Mouse (Mus musculus) stomach, embryonic 15.5 days (tissue): Measurements from ENCODE around the gene Smpd4. TPM values are rescaled to one million over a fixed set of nuclear protein-coding genes. Genes with fewer than 3 reads are reported as not detected.

Experiments used
- ATAC-seq: fragments of 200-750 bp; cut with Nextera tagmentation; 2 replicates; pipeline ENCODE4 v1.8.0; 2017; ENCODE audit warnings: low read depth, moderate number of reproducible peaks, moderate TSS enrichment; ENCODE audit not compliant: insufficient read depth, low FRiP score
- H3K27ac ChIP-seq: fragments of 300-500 bp; sonication (generic); 2 replicates; pipeline ENCODE4 v1.5.1; 2015; ENCODE audit warnings: mild to moderate bottlenecking, inconsistent platforms
- H3K27me3 ChIP-seq: fragments of 300-500 bp; sonication (generic); replicated peaks from 2 replicates; pipeline ENCODE4 v1.6.1; 2015; ENCODE audit warnings: inconsistent platforms
- H3K36me3 ChIP-seq: fragments of 300-500 bp; sonication (generic); 2 replicates; pipeline ENCODE4 v1.6.1; 2015; ENCODE audit warnings: inconsistent platforms
- H3K4me1 ChIP-seq: fragments of 300-500 bp; sonication (generic); 2 replicates; pipeline ENCODE4 v1.6.1; 2015; ENCODE audit warnings: inconsistent platforms
- H3K4me2 ChIP-seq: fragments of 300-500 bp; sonication (generic); 2 replicates; pipeline ENCODE4 v1.6.1; 2015; ENCODE audit warnings: mild to moderate bottlenecking, inconsistent platforms
- H3K4me3 ChIP-seq: fragments of 300-500 bp; sonication (generic); replicated peaks from 2 replicates; pipeline ENCODE4 v1.5.1; 2015; ENCODE audit warnings: inconsistent platforms
- H3K9ac ChIP-seq: fragments of 300-500 bp; sonication (generic); 2 replicates; pipeline ENCODE4 v1.6.1; 2015; ENCODE audit warnings: inconsistent platforms
- H3K9me3 ChIP-seq: fragments of 300-500 bp; sonication (generic); 2 replicates; pipeline ENCODE4 v1.6.1; 2016; ENCODE audit warnings: inconsistent platforms
- WGBS: fragments of 180-500 bp; shearing (Covaris S2); methylation state at CpG from one replicate; pipeline ENCODE4 v1.1.7; 2015; 5-methylcytosine and 5-hydroxymethylcytosine counted together
- polyA plus RNA-seq: library from polyadenylated mRNA; unstranded; fragments of >200 nt; fragmentation: Nextera tagmentation; extraction: Ambion mirVana; gene quantifications from 2 replicates; pipeline ENCODE4 v1.2.1, GENCODE M21; 2015

The Smpd4 gene
- polyA plus RNA-seq, 1 experiment from 2014 or later = 24.8 TPM

DNA sequence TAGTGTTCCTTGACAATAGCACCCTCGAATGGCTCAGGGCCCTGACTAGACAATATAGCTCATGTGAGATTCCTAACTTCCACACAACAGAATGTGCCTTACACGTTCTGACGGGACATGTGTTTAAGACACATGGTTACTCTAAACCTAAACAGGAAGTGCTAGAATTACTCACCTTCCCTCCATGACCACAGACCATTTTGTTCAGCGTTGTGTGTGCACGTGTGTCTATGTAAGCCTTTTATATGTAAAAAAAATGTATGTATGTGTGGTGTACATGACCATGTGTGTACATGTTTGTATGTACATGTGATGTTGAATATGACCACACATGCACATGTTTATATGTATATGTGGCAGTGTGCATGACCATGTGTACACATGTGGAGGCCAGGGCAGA lies 2.9 kb upstream of the Smpd4 start:
- Histone ChIP-seq H3K4me1 (peaks cover 18% of the 10 kb centered on the region), H3K4me2 (no peak overlapping the region), H3K9me3 (no peaks in the 10 kb centered on the region), H3K27me3 (no peaks in the 10 kb centered on the region), H3K4me3 (no peak overlapping the region), H3K36me3 (no peaks in the 10 kb centered on the region), H3K27ac (no peak overlapping the region), H3K9ac (no peak overlapping the region)
- no peak for ATAC-seq
- WGBS = 75% methylated on average over 5 of the region's 5 CpGs

DNA sequence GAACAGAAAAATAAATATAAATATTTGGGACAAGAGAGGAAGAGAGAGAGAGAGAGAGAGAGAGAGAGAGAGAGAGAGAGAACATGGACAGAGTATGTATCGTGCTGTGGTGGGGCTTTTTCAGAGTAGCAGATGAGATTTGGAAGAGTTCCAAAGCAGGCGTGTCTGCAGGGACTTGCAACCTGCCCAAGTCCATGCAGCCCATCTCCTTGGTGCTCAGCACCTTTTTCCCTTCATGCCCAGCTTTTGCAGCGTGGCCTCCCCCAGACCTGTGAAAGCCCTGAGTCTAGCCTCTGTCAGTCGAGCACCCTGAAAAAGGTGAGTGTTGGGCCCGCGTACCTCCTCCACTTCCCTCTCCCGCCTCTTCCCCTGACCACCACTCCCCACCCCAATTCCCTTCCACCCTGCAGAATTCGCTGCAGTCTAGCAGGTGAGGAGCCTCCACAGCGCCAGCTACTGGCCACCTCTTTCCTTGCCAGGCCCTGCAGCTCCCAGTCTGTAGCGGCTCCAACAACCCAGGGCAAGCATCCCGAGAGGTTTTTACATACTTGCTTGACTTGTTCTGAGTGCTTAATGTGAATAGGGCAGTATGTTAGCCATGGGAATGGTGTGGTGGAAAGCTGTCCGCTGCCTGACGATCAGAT lies 1.1 kb upstream of the Smpd4 start:
- Histone ChIP-seq H3K27ac (no peak overlapping the region), H3K4me2 (peak overlapping the region; percentile 44), H3K36me3 (no peaks in the 10 kb centered on the region; the same call in 1 of the 2 replicates), H3K4me1 (peaks cover 18% of the 10 kb centered on the region), H3K27me3 (no peaks in the 10 kb centered on the region), H3K9me3 (no peaks in the 10 kb centered on the region), H3K4me3 (no peak overlapping the region), H3K9ac (no peak overlapping the region)
- 12% methylated on average over 13 of the region's 13 CpGs for WGBS
- ATAC-seq = 0 out of 2 replicates have a peak, but pooled peaks have one; percentile 53

DNA sequence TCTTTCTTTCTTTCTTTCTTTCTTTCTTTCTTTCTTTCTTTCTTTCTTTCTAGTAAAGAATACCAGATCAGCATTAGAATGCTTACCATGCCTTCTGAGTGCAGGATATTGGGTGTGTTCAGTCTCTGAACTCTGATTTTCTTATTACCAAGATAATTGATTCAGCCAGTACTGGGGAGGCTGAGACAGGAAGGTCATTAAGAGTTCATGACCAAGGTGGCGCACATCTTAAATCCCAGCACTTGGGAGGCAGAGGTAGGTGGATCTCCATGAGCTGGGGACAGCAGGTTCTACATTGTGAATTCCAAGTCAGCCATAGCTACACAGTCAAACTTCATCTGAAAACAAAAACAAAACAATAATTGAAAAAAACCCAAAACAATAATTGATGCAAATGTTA lies 2.8 kb downstream of the Smpd4 start:
- H3K9ac ChIP-seq = no peak overlapping the region
- H3K36me3 ChIP-seq = peaks cover 20% of the 10 kb centered on the region
- WGBS = 92% methylated on average over 1 of the region's 1 CpGs
- no peak overlapping the region for H3K4me2 ChIP-seq
- H3K27me3 ChIP-seq = no peaks in the 10 kb centered on the region
- ATAC-seq = no peak
- no peak overlapping the region for H3K4me3 ChIP-seq
- no peak overlapping the region for H3K27ac ChIP-seq
- peaks cover 18% of the 10 kb centered on the region for H3K4me1 ChIP-seq
- H3K9me3 ChIP-seq = no peaks in the 10 kb centered on the region

DNA sequence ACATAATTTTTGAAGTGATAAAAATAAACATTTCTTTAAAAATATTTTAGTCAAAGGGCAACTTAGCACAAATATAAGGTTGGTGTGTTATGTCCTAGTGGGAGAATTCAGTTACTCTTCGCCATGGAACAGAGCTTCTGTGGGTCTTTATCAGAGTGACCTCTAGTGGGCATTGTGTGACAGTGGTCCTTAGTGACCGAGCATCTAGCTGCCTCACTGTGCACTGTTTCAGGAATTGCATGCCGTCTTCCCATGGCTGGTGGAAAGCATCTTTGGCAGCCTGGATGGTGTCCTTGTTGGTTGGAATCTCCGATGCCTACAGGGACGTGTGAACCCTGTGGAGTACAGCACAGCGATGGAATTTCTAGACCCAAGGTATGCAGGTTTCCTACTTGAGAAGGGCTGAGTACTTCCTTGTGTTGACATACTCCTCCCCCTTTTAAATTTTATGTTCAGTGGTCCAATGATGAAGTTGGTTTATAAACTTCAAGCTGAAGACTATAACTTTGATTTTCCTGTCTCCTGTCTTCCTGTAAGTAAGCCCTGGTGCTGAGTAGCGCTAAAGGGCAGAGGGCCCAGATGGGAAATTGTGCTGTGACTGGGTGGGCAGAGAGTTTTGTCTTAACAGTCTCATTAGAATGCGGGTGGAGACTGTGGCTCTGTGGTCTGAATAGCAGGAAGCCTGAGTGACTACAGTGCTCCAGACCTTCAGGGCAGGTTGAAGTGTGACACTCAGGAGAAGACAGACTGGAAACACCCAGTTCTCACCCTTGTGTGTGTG lies 6.5 kb downstream of the Smpd4 start:
- no peaks in the 10 kb centered on the region for H3K4me1 ChIP-seq
- peaks cover 48% of the 10 kb centered on the region for H3K36me3 ChIP-seq
- no peak overlapping the region for H3K27ac ChIP-seq
- no peaks in the 10 kb centered on the region for H3K27me3 ChIP-seq
- no peak overlapping the region for H3K9ac ChIP-seq
- WGBS = 68% methylated on average over 8 of the region's 8 CpGs
- no peak overlapping the region for H3K4me3 ChIP-seq
- ATAC-seq = no peak
- no peaks in the 10 kb centered on the region for H3K9me3 ChIP-seq
- no peak overlapping the region for H3K4me2 ChIP-seq

DNA sequence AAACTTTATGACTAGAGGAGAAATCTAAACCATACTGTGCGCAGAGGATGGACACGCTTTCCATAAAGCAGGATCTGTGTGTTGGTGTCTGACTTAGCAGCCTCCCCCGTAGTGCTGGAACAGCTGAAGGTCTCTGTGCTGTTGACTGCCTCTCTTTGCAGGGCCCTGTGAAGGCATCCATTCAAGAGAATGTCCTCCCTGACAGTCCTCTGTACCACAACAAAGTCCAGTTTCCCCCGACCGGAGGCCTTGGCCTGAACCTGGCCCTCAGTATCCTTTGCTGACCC lies 7.1 kb downstream of the Smpd4 start:
- WGBS = 93% methylated on average over 5 of the region's 5 CpGs
- ATAC-seq = no peak
- Histone ChIP-seq H3K27me3 (no peaks in the 10 kb centered on the region), H3K4me1 (no peaks in the 10 kb centered on the region), H3K36me3 (peaks cover 51% of the 10 kb centered on the region), H3K9ac (no peak overlapping the region), H3K4me3 (no peak overlapping the region), H3K27ac (no peak overlapping the region), H3K9me3 (no peaks in the 10 kb centered on the region), H3K4me2 (no peak overlapping the region)

DNA sequence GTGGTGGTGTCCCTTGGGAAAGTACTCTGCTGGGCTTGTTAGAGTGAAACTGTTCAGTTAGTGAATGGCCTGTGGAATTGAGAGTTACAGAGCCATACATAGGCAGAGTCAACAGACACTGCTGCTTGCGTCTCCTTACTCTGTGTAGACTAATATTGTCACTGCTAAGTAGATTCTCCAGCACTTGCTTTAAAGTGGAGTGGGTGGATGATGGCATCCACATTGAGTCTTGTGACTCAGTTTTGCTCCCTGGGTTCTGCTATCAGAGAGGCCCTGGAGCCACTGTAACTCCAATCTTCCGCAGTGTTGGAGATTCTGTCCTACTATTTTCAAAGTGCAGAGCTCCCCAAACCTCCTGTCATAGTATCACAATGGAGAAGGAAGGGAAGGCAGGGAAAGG lies 13.4 kb downstream of the Smpd4 start:
- H3K4me2 ChIP-seq = no peak overlapping the region
- H3K27ac ChIP-seq = no peak overlapping the region
- H3K4me1 ChIP-seq = no peaks in the 10 kb centered on the region
- H3K9me3 ChIP-seq = no peaks in the 10 kb centered on the region
- no peaks in the 10 kb centered on the region for H3K27me3 ChIP-seq
- no peak overlapping the region for H3K4me3 ChIP-seq
- 94% methylated on average over 2 of the region's 2 CpGs for WGBS
- no peak for ATAC-seq
- H3K36me3 ChIP-seq = peaks cover 40% of the 10 kb centered on the region
- no peak overlapping the region for H3K9ac ChIP-seq

DNA sequence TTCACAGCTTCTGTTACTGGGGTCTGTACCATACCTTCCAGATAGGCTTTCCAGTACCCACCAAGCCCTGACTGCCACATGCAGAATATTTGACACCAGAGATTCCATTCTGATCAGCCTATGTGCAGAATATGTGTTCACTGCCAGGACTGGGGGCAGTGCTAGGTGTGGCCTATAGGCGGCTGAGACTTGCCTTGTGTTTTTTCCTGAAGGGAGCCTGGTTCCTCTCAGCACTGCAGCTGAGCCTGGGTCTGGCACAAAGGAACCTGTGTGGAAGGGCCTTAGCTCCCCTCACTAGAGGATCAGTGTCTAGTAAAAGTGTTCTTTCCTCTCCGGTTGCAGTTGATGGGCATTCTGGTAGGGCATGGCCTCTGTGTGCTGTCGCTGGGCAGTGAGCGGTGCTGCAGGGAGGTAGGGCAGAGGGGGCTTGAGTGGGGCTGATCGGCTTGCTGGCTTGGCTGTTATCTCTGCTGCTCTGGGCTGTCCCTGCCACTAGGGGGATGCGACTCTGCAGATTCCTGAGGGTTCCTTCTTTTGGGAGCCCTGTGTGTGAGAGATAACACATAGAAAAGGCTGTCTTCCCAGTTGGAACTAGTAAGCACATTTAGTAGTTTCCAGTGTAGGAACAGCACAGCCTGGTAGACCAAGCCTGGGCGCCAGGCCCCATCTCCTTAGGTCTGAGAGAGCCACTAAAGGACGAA lies 14.5 kb downstream of the Smpd4 start:
- 75% methylated on average over 8 of the region's 8 CpGs for WGBS

DNA sequence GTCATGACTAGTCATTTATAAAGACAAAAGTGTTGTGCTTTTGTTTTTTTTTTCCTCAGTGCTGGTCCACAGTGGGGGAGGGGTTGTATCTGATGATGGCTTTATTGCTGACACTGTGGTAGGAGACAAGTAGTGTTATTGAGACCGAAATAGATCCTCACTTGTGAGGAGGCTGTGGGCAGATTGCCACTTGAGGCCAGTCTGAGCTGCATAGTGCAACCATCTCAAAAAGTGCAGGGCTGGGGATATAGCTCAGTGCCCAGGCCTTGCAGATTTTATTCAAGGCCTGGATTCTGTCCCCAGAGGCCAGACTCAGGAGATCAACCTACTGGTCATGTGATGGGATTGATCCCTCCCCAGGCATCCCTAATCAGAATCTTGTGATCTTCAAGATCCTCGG lies 17.8 kb downstream of the Smpd4 start:
- Histone ChIP-seq H3K4me1 (no peaks in the 10 kb centered on the region), H3K4me2 (no peak overlapping the region), H3K36me3 (peaks cover 46% of the 10 kb centered on the region), H3K27me3 (no peaks in the 10 kb centered on the region), H3K27ac (no peak overlapping the region), H3K4me3 (no peak overlapping the region), H3K9ac (no peak overlapping the region), H3K9me3 (no peaks in the 10 kb centered on the region)
- 84% methylated on average over 2 of the region's 2 CpGs for WGBS
- ATAC-seq = no peak

More for the DNA sequence above, 14.5 kb downstream of the Smpd4 start:
- Histone ChIP-seq H3K9me3 (no peaks in the 10 kb centered on the region), H3K36me3 (peaks cover 37% of the 10 kb centered on the region), H3K27ac (no peak overlapping the region), H3K27me3 (no peaks in the 10 kb centered on the region), H3K9ac (no peak overlapping the region), H3K4me2 (no peak overlapping the region), H3K4me1 (no peaks in the 10 kb centered on the region), H3K4me3 (no peak overlapping the region)
- no peak for ATAC-seq

DNA sequence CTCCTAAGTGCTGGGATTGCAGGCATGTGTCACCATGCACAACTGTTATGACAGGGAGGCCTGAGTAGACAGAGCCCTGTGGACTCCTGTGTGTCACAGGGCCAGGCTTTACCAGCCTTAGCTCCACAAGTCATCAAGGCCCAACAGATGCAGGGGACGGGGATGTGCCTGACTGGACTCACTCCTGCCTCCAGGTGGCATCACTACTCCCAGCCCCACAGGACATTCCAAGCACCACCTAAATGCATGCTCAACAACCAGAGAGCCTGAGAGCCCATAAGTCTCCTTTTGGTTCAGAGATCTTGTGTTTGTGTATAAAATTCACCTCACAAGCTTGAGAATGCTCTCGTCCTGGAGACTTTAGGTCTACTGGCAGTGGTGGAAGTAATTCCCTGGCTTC lies 18.5 kb downstream of the Smpd4 start:
- H3K4me1 ChIP-seq = no peaks in the 10 kb centered on the region
- ATAC-seq = no peak
- H3K27me3 ChIP-seq = no peaks in the 10 kb centered on the region
- H3K4me3 ChIP-seq = no peak overlapping the region
- no peak overlapping the region for H3K27ac ChIP-seq
- H3K36me3 ChIP-seq = peaks cover 46% of the 10 kb centered on the region
- H3K9me3 ChIP-seq = no peaks in the 10 kb centered on the region
- WGBS = 75% methylated on average over 2 of the region's 2 CpGs
- no peak overlapping the region for H3K9ac ChIP-seq
- no peak overlapping the region for H3K4me2 ChIP-seq

DNA sequence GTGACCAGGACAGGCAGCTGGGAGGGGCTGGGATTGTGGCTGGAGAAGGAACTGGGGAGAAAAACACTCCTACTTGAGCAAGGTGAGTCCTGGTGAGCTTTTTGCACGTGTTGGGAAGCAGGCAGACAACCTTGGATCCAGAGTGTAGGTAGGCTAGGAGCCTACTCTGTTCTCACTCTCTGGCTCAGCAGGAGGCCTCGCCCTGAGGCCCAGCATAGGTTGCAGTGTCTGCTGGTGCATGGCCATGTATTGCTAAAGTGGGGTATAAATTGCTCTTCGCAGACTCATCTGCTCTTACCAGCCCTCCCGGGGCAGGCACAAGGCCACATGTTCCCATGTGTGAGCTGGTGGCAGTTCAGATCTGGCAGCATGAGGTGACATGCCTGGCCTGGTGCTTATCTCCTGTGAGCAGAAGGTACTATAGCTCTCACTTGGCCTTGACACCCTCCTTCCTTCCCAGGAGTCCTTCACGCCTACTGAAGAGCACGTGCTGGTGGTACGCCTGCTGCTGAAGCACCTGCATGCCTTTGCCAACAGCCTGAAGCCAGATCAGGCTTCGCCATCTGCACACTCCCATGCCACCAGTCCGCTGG lies 19.0 kb downstream of the Smpd4 start:
- Histone ChIP-seq H3K9me3 (no peaks in the 10 kb centered on the region), H3K27me3 (no peaks in the 10 kb centered on the region), H3K4me2 (no peak overlapping the region), H3K27ac (no peak overlapping the region), H3K36me3 (peaks cover 47% of the 10 kb centered on the region), H3K4me3 (no peak overlapping the region), H3K9ac (no peak overlapping the region), H3K4me1 (no peaks in the 10 kb centered on the region)
- WGBS = 85% methylated on average over 9 of the region's 9 CpGs
- peak; percentile 91 for ATAC-seq

DNA sequence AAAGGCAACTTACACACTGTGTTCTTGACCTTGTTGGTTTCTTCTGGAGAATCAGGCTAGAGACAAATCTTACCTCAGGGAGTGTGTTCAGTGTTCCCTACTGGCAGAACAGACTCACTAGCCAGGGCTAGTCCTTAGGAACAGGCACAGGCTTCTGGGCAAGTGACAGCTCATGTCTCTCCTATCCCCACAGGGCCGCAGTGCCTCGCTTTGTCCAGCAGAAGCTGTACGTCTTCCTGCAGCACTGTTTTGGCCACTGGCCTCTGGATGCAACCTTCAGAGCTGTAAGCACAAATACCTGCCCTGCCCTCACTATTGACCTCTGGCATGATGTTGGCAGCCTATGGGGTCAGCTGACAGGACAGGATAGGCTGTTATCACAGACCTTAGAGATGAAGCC lies 19.9 kb downstream of the Smpd4 start:
- Histone ChIP-seq H3K27ac (no peak overlapping the region), H3K4me3 (no peak overlapping the region), H3K4me1 (no peaks in the 10 kb centered on the region), H3K36me3 (peaks cover 42% of the 10 kb centered on the region), H3K9me3 (no peaks in the 10 kb centered on the region), H3K9ac (no peak overlapping the region), H3K4me2 (no peak overlapping the region), H3K27me3 (no peaks in the 10 kb centered on the region)
- no peak for ATAC-seq
- WGBS = 85% methylated on average over 3 of the region's 3 CpGs

DNA sequence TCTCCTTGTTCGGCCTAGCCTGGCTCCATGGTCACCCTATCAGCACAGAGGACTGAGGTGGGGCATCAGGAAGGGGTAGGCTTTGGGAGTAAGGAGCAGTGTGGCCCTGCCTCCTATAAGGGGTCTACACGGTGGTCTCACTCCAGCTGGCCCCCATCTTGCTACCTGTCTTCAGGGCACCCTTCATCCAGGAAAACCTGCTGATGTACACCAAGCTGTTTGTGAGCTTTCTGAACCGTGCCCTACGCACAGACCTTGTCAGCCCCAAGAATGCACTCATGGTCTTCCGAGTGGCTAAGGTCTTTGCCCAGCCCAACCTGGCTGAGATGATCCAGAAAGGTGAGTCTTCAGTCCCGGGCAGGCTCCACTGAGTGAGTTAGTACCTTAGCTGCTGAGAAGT lies 20.8 kb downstream of the Smpd4 start:
- Histone ChIP-seq H3K27me3 (no peaks in the 10 kb centered on the region), H3K36me3 (peaks cover 42% of the 10 kb centered on the region), H3K4me1 (no peaks in the 10 kb centered on the region), H3K9ac (no peak overlapping the region), H3K9me3 (no peaks in the 10 kb centered on the region), H3K4me2 (no peak overlapping the region), H3K27ac (no peak overlapping the region), H3K4me3 (no peak overlapping the region)
- WGBS = 94% methylated on average over 6 of the region's 6 CpGs
- ATAC-seq = no peak
